28 mouse cellular contexts compared by ENCODE assay signal in genomic region chr6:116089402-116089801, GRCm38 (mm10).
DNase-seq lines count a peak whose midpoint lies in the region; ATAC-seq and TF ChIP-seq lines count a peak whose summit lies in the region.
"Had no signal": no experiment of that assay in that cellular context is flagged by ENCODE, and none has a peak within 500 bp of the region (broad histone marks: within the 10 kb centered on the region; RNA-seq: fewer than 3 reads in every experiment).

No protein-coding gene starts in this region.

- no peak overlapping the region for H3K4me3 ChIP-seq in midbrain, embryonic 11.5 days (ENCODE audit: low read depth, low read length)
- no peak overlapping the region for H3K4me3 ChIP-seq in midbrain, postnatal 0 days (ENCODE audit: low read depth, low read length)
- H3K4me3 ChIP-seq in layer of hippocampus, adult 2 months, result no peak overlapping the region
- H3K4me3 ChIP-seq in hindbrain, embryonic 16.5 days (ENCODE audit: low read length), result no peak overlapping the region
- H3K4me3 ChIP-seq: embryonic facial prominence, embryonic 13.5 days; embryonic facial prominence, embryonic 15.5 days; erythroblast, embryonic 14.5 days; forebrain, embryonic 13.5 days; forebrain, embryonic 15.5 days had no signal

- H3K4me2 ChIP-seq in midbrain, embryonic 11.5 days, result no peak overlapping the region
- no peak overlapping the region for H3K4me2 ChIP-seq in midbrain, postnatal 0 days (ENCODE audit: low read depth, low read length, poor library complexity, severe bottlenecking)
- H3K4me2 ChIP-seq in hindbrain, embryonic 16.5 days (ENCODE audit: low read length), result no peak overlapping the region
- H3K4me2 ChIP-seq: embryonic facial prominence, embryonic 13.5 days; embryonic facial prominence, embryonic 15.5 days; forebrain, embryonic 13.5 days; forebrain, embryonic 15.5 days had no signal

- no peak for ATAC-seq in midbrain, embryonic 11.5 days (ENCODE audit: low FRiP score)
- ATAC-seq in midbrain, postnatal 0 days (ENCODE audit: low FRiP score), result no peak
- ATAC-seq in granulocyte monocyte progenitor cell, adult 5-6 weeks (replicated peaks; ENCODE audit: poor library complexity, severe bottlenecking), result peak; percentile 35; the same call in 1 of the 2 replicates
- peak; percentile 70 for ATAC-seq in inflammation-experienced regulatory T-cells, adult 6 months
- no peak for ATAC-seq in erythroid progenitor cell, adult 5-6 weeks (replicated peaks; ENCODE audit: low FRiP score, poor library complexity, severe bottlenecking)
- ATAC-seq in hindbrain, embryonic 16.5 days, result no peak
- ATAC-seq: activated CD4-positive, CD25-positive, alpha-beta regulatory T cell, adult 4 months; forebrain, embryonic 13.5 days; forebrain, embryonic 15.5 days; forebrain, postnatal 0 days; Patski had no signal

- H3K36me3 ChIP-seq in midbrain, embryonic 11.5 days (ENCODE audit: control insufficient read depth, insufficient read depth, low read length), result no peaks in the 10 kb centered on the region
- H3K36me3 ChIP-seq in midbrain, postnatal 0 days (ENCODE audit: insufficient read depth, low read length), result no peaks in the 10 kb centered on the region
- no peaks in the 10 kb centered on the region for H3K36me3 ChIP-seq in hindbrain, embryonic 16.5 days (ENCODE audit: control insufficient read depth, insufficient read depth, low read length)
- H3K36me3 ChIP-seq: embryonic facial prominence, embryonic 13.5 days; embryonic facial prominence, embryonic 15.5 days; forebrain, embryonic 15.5 days; G1E had no signal

- no peaks in the 10 kb centered on the region for H3K9me3 ChIP-seq in midbrain, embryonic 11.5 days (ENCODE audit: control insufficient read depth, low read length)
- no peaks in the 10 kb centered on the region for H3K9me3 ChIP-seq in midbrain, postnatal 0 days (ENCODE audit: low read length)
- H3K9me3 ChIP-seq in hindbrain, embryonic 16.5 days (ENCODE audit: control insufficient read depth, low read length), result no peaks in the 10 kb centered on the region
- H3K9me3 ChIP-seq: embryonic facial prominence, embryonic 13.5 days; embryonic facial prominence, embryonic 15.5 days; forebrain, embryonic 13.5 days; forebrain, embryonic 15.5 days; G1E had no signal

- peak; percentile 62 for DNase-seq in midbrain, embryonic 11.5 days (ENCODE audit: low spot score, missing footprints)
- no peak for DNase-seq in midbrain, postnatal 0 days (ENCODE audit: low spot score)
- peak; percentile 6 for DNase-seq in CD4-positive, CD25-positive, alpha-beta regulatory T cell, adult 2 months (ENCODE audit: low read depth, low spot score)
- DNase-seq in layer of hippocampus, adult 2 months (ENCODE audit: low spot score in 2 of 2), result no peak
- DNase-seq: adrenal gland, adult 8-10 months; adrenal gland, postnatal 14 days; B cell, adult 2 months; cerebellum, adult 11 months; cerebellum, adult 18-20 months; cerebellum, adult 8-10 months; cerebellum, adult 9-11 months; cerebellum, postnatal 14 days; cerebellum, postnatal 36 days; embryo, embryonic 11 days; forebrain, postnatal 0 days had no signal

- no peaks in the 10 kb centered on the region for H3K4me1 ChIP-seq in midbrain, embryonic 11.5 days (ENCODE audit: control insufficient read depth, insufficient read depth, low read length)
- no peaks in the 10 kb centered on the region for H3K4me1 ChIP-seq in midbrain, postnatal 0 days (ENCODE audit: insufficient read depth, low read length)
- H3K4me1 ChIP-seq in hindbrain, embryonic 16.5 days (ENCODE audit: control insufficient read depth, insufficient read depth, low read depth, low read length), result no peaks in the 10 kb centered on the region
- H3K4me1 ChIP-seq: embryonic facial prominence, embryonic 13.5 days; embryonic facial prominence, embryonic 15.5 days; forebrain, embryonic 13.5 days; forebrain, embryonic 15.5 days had no signal

- TF ChIP-seq CTCF in midbrain, postnatal 0 days (IDR thresholded peaks at IDR 0.05), result no peak
- TF ChIP-seq CTCF in layer of hippocampus, adult 2 months (conservative IDR thresholded peaks at IDR 0.05), result no peak

- H3K27me3 ChIP-seq in midbrain, embryonic 11.5 days (ENCODE audit: control insufficient read depth, insufficient read depth, low read length), result no peaks in the 10 kb centered on the region
- no peaks in the 10 kb centered on the region for H3K27me3 ChIP-seq in midbrain, postnatal 0 days (ENCODE audit: insufficient read depth, low read length)
- no peaks in the 10 kb centered on the region for H3K27me3 ChIP-seq in hindbrain, embryonic 16.5 days (replicated peaks; ENCODE audit: control insufficient read depth, insufficient read depth, low read length)
- H3K27me3 ChIP-seq: CH12.LX; embryonic facial prominence, embryonic 13.5 days; embryonic facial prominence, embryonic 15.5 days; forebrain, embryonic 13.5 days; forebrain, embryonic 15.5 days; Patski had no signal

- no peak overlapping the region for H3K27ac ChIP-seq in midbrain, embryonic 11.5 days (ENCODE audit: low read depth, low read length)
- H3K27ac ChIP-seq in midbrain, postnatal 0 days (ENCODE audit: low read depth, low read length), result no peak overlapping the region
- no peak overlapping the region for H3K27ac ChIP-seq in layer of hippocampus, adult 2 months
- H3K27ac ChIP-seq in hindbrain, embryonic 16.5 days (ENCODE audit: low read depth, low read length), result no peak overlapping the region
- H3K27ac ChIP-seq: embryonic facial prominence, embryonic 13.5 days; embryonic facial prominence, embryonic 15.5 days; forebrain, embryonic 13.5 days; forebrain, embryonic 15.5 days had no signal

- H3K9ac ChIP-seq in midbrain, embryonic 11.5 days (ENCODE audit: low read length), result no peak overlapping the region
- no peak overlapping the region for H3K9ac ChIP-seq in midbrain, postnatal 0 days (replicated peaks; ENCODE audit: low read length, poor library complexity, severe bottlenecking)
- H3K9ac ChIP-seq in hindbrain, embryonic 16.5 days (ENCODE audit: low read depth, low read length), result no peak overlapping the region
- H3K9ac ChIP-seq: embryonic facial prominence, embryonic 13.5 days; embryonic facial prominence, embryonic 15.5 days; forebrain, embryonic 13.5 days; forebrain, embryonic 15.5 days; forebrain, postnatal 0 days had no signal

Comparison
In these comparisons a context has a peak if more than half of its experiments do, and no peak if none do; other contexts are left out.
1. DNase-seq: peak in midbrain, embryonic 11.5 days (single experiment) and CD4-positive, CD25-positive, alpha-beta regulatory T cell, adult 2 months (single experiment); none in midbrain, postnatal 0 days (single experiment) and layer of hippocampus, adult 2 months (0 of 2).
2. ATAC-seq: peak in granulocyte monocyte progenitor cell, adult 5-6 weeks (single experiment) and inflammation-experienced regulatory T-cells, adult 6 months (single experiment); none in midbrain, embryonic 11.5 days (single experiment), midbrain, postnatal 0 days (single experiment), erythroid progenitor cell, adult 5-6 weeks (single experiment) and hindbrain, embryonic 16.5 days (single experiment).